Mouse (Mus musculus): Measurements from ENCODE around the gene Enc1.

DNA sequence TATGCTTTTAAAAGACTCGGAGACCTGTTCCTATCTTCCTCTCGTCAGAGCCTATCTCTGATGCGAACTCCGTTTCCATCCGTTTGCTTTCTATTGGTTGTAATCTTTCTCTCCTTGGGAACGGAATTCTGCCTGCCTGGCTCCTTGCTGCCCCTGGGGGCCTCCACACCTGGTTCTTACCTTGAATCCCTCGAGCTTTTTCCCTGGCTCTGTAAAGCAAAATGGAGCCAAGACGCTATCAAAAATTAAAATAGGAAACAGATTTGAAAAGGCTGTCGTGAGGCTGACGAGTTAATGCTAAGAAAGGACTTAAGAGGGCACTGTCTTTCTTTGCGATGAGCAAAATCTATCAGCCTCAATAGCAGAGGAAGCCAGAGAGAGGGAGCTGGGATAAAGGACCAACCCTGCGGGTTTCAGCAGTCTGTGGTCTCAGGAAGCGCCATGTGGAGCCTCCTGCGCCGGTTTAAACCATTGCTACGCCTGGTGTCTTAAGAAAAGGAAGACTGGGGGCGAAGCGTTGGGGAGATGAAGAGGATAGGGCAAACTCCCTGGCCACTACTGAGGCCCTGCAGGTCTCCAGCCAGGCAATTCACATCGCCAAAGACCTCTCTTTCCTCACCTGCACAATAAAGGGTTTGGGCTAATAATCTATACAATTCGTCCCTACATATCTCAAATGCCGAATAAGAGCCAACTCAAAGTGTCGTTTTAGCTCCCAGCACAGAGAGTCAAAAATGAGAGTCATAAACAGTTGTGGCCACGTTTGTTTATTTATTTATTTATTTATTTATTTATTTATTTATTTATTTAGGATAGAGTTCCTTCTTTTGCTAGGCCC is 1.3 kb upstream of the Enc1 start:
- TF ChIP-seq CTCF (IDR thresholded peaks at IDR 0.05) (peak; percentile 77), EP300 (IDR thresholded peaks at IDR 0.05) (no peak)
